Mouse (Mus musculus): ENCODE data around the gene Dgka.

The Dgka gene

DNA sequence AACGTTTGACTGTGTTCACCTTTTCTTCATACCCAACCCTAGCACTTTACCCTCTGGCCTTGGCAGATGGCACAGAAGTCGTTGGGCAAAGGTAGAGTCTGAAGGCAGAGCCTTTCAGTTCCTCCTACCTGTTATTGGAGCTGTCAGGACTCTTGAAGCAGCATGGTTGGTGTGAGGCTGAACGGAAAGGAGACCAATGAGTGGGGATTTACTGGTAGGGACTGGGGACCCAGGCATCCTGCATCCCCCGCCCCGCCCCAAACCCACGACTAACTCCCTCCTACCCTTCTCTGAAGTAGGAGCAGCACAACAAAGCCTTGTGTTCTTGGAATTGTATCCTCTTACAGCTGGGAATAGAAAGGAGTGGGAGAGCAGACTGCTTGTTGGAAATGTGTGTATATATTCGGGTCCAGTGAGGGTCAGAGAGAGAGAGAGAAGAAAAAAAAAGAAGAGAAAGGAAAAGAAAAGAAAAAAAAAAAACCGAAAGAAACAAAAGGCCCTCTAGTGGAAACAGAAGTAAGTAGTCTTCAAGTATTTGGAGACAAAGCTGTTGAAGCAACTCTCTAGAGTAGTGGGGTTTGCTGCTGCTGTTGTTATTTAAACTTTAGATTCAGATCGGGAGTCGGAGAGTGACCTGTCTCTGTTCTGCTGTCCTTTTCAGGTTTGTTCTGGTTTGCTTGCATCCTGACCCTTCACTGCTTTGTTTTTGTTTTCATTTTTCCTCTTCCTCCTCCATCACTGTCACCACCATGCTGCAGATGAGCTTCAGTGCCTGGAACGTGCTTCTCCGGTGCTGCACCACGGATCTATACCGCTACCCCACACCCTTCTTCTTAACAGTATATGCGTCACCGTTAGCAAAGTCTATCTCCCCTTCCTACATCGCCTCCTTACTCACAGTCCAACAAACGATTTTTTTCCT is at the start of gene Dgka:
TSS of gene Dgka (minus strand) at position 176 of the 922 bp plus-strand sequence.
- peak; percentile 58 to 72 for DNase-seq (ENCODE audit: low read depth in 2 of 2, low spot score in 2 of 2)

- DNase-seq (ENCODE audit: low read depth in 2 of 2, low spot score in 2 of 2) = no peak
Measured at GRCm38 (mm10) chr10:128794391-128794790, 49.7 kb upstream of the Dgka start.

GRCm38 (mm10) chr10:128793258-128793657 is 48.6 kb upstream of the Dgka start:
- no peak for DNase-seq (ENCODE audit: low read depth in 2 of 2, low spot score in 2 of 2)

- no peak for DNase-seq (ENCODE audit: low read depth in 2 of 2, low spot score in 2 of 2)
Measured at GRCm38 (mm10) chr10:128792041-128792440, 47.4 kb upstream of the Dgka start.

GRCm38 (mm10) chr10:128790398-128791124 is 45.9 kb upstream of the Dgka start, which contains the start of gene Mmp19:
TSS of gene Mmp19 (plus strand) at chr10:128790910.
- no peak for DNase-seq (ENCODE audit: low read depth in 2 of 2, low spot score in 2 of 2)

DNA sequence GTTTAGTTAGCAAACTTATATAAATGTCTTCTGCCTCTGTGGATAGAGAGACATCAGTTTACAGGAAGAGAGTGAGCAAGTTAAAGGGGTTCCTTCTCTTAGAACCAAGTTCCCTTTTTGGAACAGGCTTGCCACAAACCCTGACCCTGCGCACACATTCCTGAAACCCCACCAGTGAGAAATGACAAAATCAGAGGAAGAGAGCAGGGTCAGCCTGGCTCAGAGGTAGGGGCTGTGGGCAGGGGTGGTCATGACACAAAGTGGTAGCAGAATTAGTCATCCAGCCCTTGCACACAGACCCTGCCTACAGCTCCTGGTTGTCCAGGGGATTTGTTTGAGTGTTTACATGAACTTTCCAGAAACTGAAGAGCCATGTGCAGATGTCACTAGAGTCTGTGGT is 35.5 kb upstream of the Dgka start:
- DNase-seq (ENCODE audit: low read depth in 2 of 2, low spot score in 2 of 2) = no peak

DNA sequence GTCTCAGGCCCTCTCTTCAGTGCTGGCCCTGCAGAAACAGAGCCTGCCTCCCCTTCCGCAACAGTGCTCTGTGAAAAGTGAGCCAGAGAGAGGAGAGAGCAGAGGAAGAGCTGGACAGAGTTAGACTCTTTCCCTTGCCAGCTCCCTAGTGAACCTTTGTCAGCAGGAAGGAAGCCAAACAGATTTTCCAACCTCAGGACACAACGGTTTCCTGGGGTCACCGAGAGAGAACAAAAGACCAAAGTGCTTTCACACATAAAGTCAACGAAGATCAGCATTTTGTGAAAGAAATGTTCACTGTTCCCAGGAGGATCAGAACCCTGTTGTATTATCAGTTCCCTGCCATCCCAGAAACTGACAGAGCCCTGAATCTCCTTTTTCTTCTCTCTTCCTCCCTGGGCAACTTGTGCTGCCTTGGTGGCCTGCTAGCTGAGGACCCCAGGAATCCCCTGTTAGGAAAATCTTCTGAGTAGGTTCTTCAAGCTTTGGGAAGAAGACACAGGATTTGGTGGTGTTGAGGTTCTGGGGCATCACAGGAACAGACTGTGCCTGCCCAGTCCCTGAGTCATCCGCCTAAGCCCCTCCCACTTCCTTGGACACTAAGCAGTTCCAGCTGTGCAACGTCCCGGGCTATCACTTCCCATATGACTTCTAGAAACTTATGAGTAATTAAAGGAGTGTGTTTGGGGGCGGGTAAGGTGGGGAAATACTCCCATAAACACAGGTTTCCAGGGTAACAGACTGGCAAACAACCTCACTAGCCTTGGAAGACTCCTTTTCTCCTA is 34.5 kb upstream of the Dgka start:
- no peak for DNase-seq (ENCODE audit: low read depth in 2 of 2, low spot score in 2 of 2)

- no peak for DNase-seq (ENCODE audit: low read depth in 2 of 2, low spot score in 2 of 2)
Measured at GRCm38 (mm10) chr10:128778441-128778840, 33.8 kb upstream of the Dgka start.

GRCm38 (mm10) chr10:128773685-128774084 is 29.0 kb upstream of the Dgka start:
- DNase-seq (ENCODE audit: low read depth in 2 of 2, low spot score in 2 of 2) = no peak

DNA sequence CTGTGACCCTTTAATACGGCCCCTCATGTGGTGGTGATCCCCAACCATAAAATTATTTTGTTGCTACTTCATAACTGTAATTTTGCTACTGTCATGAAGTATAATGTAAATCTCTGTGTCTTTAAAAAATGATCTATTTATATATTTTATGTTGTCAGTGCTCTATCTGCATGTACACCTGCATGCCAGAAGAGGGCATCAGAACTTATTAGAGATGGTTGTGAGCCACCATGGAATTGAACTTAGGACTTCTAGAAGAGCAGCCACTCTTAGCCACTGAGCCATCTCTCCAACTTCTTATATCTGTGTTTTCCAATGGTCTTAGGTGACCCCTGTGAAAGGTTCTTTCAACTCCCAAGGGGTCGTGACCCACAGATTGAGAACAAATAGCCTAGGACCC is 28.2 kb upstream of the Dgka start:
- peak in 1 of 2 experiments; percentile 15 for DNase-seq (ENCODE audit: low read depth in 2 of 2, low spot score in 2 of 2)

DNA sequence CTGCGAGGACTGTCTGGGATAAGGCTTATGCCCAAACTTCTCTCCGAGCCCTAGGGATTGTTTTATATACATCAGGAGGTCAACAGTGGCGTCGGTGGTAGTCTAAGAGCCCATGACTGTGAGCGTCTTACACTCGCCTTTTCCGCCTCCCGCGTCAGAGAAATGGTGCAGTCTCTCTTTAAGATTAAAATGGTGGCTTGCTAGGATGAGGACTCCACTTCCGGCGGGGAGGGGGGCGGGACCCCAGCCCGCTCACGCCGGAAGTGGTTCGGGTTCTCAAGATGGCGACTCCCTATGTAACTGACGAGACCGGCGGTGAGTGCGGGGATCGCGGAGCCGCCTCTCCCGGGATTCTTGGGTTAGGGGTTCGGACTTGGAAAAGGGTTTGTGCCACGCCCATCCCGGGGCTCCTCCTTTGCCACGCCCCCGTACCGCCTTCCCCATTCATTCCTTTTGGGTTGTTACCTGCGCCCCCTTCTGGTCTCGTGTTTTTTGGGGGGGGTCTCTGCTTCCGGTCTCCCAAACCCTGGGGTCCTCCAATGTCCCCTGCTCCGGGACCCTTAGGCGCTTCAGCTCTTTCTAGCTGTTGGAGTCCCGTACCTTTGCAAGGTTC is 3.7 kb upstream of the Dgka start:
- DNase-seq (ENCODE audit: low read depth in 2 of 2, low spot score in 2 of 2) = peak; percentile 62 to 67

- peak; percentile 51 to 53 for DNase-seq (ENCODE audit: low read depth in 2 of 2, low spot score in 2 of 2)
Measured at GRCm38 (mm10) chr10:128747646-128748251, 3.1 kb upstream of the Dgka start, which contains the start of gene Pym1. TSS of gene Pym1 (plus strand) at chr10:128747889.

DNA sequence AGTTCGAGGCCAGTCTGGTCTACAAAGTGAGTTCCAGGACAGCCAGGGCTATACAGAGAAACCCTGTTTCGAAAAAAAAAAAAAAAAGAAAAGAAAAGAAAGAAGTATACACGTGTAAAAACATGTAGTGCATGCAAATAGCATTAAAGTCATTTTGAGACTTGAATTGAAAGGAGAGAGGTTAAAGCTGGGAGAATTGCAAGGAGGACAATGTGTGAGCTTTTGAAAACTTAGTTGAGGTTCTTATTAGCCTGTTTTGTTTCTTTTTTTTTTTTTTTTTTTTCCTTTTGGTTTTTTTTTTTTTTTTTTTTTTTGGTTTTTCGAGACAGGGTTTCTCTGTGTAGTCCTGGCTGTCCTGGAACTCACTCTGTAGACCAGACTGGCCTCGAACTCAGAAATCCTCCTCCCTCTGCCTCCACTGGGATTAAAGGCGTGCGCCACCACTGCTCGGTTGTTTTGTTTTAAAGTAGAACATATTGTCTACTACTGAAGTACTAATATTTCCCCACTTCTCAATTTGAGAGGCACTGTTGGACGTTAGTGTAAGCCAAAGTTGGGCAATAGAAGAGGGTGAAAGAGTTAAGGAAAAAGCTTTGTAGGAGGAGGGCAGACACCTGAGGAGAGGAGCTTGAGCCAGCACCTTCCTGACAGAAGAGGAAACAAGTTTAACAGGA is 2.5 kb upstream of the Dgka start:
- no peak for DNase-seq (ENCODE audit: low read depth in 2 of 2, low spot score in 2 of 2)

GRCm38 (mm10) chr10:128745946-128746613 is 1.4 kb upstream of the Dgka start:
- peak; percentile 83 to 89 for DNase-seq (ENCODE audit: low read depth in 2 of 2, low spot score in 2 of 2)

- DNase-seq (ENCODE audit: low read depth in 2 of 2, low spot score in 2 of 2) = no peak
Measured at GRCm38 (mm10) chr10:128744211-128744610, 444 bp downstream of the Dgka start.

DNA sequence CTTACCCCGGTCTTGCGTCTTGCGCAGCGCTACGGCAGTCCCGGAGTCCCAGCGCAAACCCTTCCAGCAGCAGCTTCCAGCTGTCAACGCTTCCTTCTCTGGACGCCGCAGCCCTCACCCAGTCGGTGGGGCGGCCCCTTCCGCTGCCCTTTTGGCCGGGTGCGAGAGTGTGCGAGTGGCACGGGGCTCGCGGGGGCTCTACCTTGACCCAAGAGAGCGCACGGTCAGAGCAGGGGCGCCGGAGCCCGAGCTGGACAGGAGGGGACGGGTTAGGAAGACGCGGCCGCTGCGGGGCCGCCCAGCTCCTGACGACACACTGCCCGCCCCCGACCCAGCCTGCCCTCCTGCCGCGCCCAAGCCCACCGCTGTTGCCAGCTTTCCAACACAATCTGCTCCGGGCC is 864 bp downstream of the Dgka start:
- DNase-seq (ENCODE audit: low read depth in 2 of 2, low spot score in 2 of 2) = peak; percentile 28 to 34

DNA sequence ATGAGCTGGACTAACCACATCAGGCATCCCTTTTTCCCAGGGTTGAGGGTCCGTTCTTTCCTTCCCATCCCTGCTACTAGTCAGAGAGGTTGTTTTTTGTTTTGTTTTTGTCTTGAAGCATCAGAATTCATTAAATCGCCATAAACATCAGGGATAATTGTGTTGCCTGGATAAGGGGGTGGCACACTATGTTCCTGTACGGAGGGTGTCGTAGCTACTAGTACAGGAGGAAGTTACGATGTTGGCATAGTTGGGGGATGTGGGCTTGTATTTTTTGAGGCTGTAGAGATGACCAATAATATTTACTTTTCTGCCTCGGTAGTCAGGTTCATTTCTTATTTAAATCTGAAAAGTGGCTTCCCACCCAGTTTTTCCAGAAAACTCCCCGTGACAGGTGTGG is 1.4 kb downstream of the Dgka start:
- DNase-seq (ENCODE audit: low read depth in 2 of 2, low spot score in 2 of 2) = no peak

GRCm38 (mm10) chr10:128742616-128743015 is 2.0 kb downstream of the Dgka start:
- DNase-seq (ENCODE audit: low read depth in 2 of 2, low spot score in 2 of 2) = no peak

- DNase-seq (ENCODE audit: low read depth in 2 of 2, low spot score in 2 of 2) = no peak
Measured at GRCm38 (mm10) chr10:128740296-128740695, 4.4 kb downstream of the Dgka start.
